Mouse (Mus musculus) G1E (cell line): ENCODE results near the gene Notch2.

Experiments used
- CTCF ChIP-seq: IDR thresholded peaks from 2 replicates; pipeline ENCODE4 v1.5.1; 2012; ENCODE audit warnings: low read depth, low read length, inconsistent platforms, mixed read lengths
- POLR2AphosphoS5 ChIP-seq: IDR thresholded peaks from 2 replicates; pipeline ENCODE4 v1.6.1; 2012; ENCODE audit warnings: low read depth, low read length, inconsistent platforms; ENCODE audit not compliant: insufficient replicate concordance

DNA sequence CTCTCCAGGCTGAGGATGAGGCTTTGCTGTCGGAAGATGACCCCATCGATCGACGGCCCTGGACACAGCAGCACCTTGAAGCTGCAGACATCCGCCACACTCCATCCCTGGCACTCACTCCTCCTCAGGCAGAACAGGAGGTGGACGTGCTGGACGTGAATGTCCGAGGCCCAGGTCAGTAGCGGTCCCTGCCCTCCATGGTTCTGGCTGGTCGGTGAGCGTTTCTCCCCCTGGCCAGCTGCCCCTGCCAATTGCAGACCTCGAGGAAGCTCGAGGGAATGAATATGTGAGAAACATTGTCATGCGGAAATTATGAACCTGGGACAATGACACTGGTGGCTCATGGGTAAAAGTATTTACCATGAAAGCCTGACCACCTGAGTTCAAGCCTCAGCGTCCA lies 128.1 kb downstream of the Notch2 start:
- no peak for TF ChIP-seq CTCF
- no peak for TF ChIP-seq POLR2AphosphoS5
